Mouse (Mus musculus) Patski (cell line): ENCODE results near the gene Slc6a11. TPM values are rescaled to one million over a fixed set of nuclear protein-coding genes. Genes with fewer than 3 reads are reported as not detected.

Experiments used
- ATAC-seq: fragments of 100-300 bp; one replicate; pipeline ENCODE4 v1.8.0; 2021
- CTCF ChIA-PET: fragments of 350-600 bp; sonication (Branson Sonifier 250); formaldehyde crosslinking; loops from one replicate; lab custom pipeline; 2022; ENCODE audit warnings: inconsistent platforms; lab: Charles Lee
- POLR2A ChIA-PET: fragments of 350-600 bp; sonication (Branson Sonifier 250); formaldehyde crosslinking; loops from one replicate; lab custom pipeline; 2022; ENCODE audit warnings: antibody characterized with exemption, inconsistent platforms; lab: Charles Lee
- DNase-seq: peaks from one replicate; pipeline ENCODE4 v3.0.0-alpha.2; 2011; ENCODE audit warnings: low read depth, low spot score
- H3K27me3 ChIP-seq: fragments of 371-371 bp; one replicate; pipeline ENCODE4 v1.5.1; 2021
- CTCF ChIP-seq: fragments of 100-300 bp; IDR thresholded peaks from one replicate; pipeline ENCODE4 v1.5.1; 2021
- in situ Hi-C: fragments of 300-500 bp; cut with MboI; formaldehyde crosslinking; loops from 3 replicates; pipeline ENCODE4 v1.11.1; 2018; ENCODE audit warnings: low pct_unique_long_range_greater_than_20kb, mixed read lengths
- polyA plus RNA-seq: library from polyadenylated mRNA; unstranded; gene quantifications from one replicate; pipeline ENCODE4 v1.2.3, GENCODE M21; 2021

Gene Slc6a11
- polyA plus RNA-seq, 1 experiment from 2014 or later = not detected

GRCm38 (mm10) chr6:114141481-114141880 lies 10.4 kb downstream of the Slc6a11 start:
- H3K27me3 ChIP-seq = peaks cover 34% of the 10 kb centered on the region
- ChIA-PET CTCF (no interaction called here), POLR2A (no interaction called here)
- in situ Hi-C loops = no loop called here
- ATAC-seq (no peak), DNase-seq (no peak)
- no peak for TF ChIP-seq CTCF

- ATAC-seq (no peak), DNase-seq (no peak)
- POLR2A ChIA-PET = no interaction called here
- TF ChIP-seq CTCF = no peak
- peaks cover 36% of the 10 kb centered on the region for H3K27me3 ChIP-seq
- in situ Hi-C loops = no loop called here
- CTCF ChIA-PET = no interaction called here
Measured at GRCm38 (mm10) chr6:114142480-114142879, 11.4 kb downstream of the Slc6a11 start.

- no peak for TF ChIP-seq CTCF
- in situ Hi-C loops = no loop called here
- ChIA-PET POLR2A (no interaction called here), CTCF (no interaction called here)
- peaks cover 33% of the 10 kb centered on the region for H3K27me3 ChIP-seq
- DNase-seq (no peak), ATAC-seq (no peak)
Measured at GRCm38 (mm10) chr6:114143544-114143943, 12.5 kb downstream of the Slc6a11 start.

GRCm38 (mm10) chr6:114144447-114145105 lies 13.5 kb downstream of the Slc6a11 start:
- in situ Hi-C loops = no loop called here
- no peak for ATAC-seq
- CTCF ChIA-PET = no interaction called here

GRCm38 (mm10) chr6:114145650-114146329 lies 14.7 kb downstream of the Slc6a11 start:
- H3K27me3 ChIP-seq = peaks cover 39% of the 10 kb centered on the region
- no peak for ATAC-seq
- no peak for TF ChIP-seq CTCF
- POLR2A ChIA-PET = no interaction called here
- CTCF ChIA-PET = no interaction called here
- in situ Hi-C loops = no loop called here
- no peak for DNase-seq

More at GRCm38 (mm10) chr6:114144447-114145105, 13.5 kb downstream of the Slc6a11 start:
- POLR2A ChIA-PET = no interaction called here
- no peak for TF ChIP-seq CTCF
- DNase-seq = no peak
- H3K27me3 ChIP-seq = peaks cover 32% of the 10 kb centered on the region

GRCm38 (mm10) chr6:114155720-114156119 lies 24.7 kb downstream of the Slc6a11 start:
- ATAC-seq (no peak), DNase-seq (no peak)
- H3K27me3 ChIP-seq = peaks cover 72% of the 10 kb centered on the region
- in situ Hi-C loops = no loop called here
- CTCF ChIA-PET = no interaction called here
- TF ChIP-seq CTCF = no peak
- POLR2A ChIA-PET = no interaction called here

GRCm38 (mm10) chr6:114158811-114159210 lies 27.8 kb downstream of the Slc6a11 start:
- TF ChIP-seq CTCF = no peak
- DNase-seq = no peak
- in situ Hi-C loops = no loop called here
- no peak for ATAC-seq
- CTCF ChIA-PET = no interaction called here
- H3K27me3 ChIP-seq = peaks cover 56% of the 10 kb centered on the region
- POLR2A ChIA-PET = no interaction called here

GRCm38 (mm10) chr6:114160732-114161131 lies 29.7 kb downstream of the Slc6a11 start:
- no peak for ATAC-seq
- ChIA-PET CTCF (no interaction called here), POLR2A (no interaction called here)
- DNase-seq = no peak
- TF ChIP-seq CTCF = no peak
- in situ Hi-C loops = no loop called here
- H3K27me3 ChIP-seq = peaks cover 49% of the 10 kb centered on the region

GRCm38 (mm10) chr6:114174052-114174397 lies 43.0 kb downstream of the Slc6a11 start:
- no peak for ATAC-seq
- in situ Hi-C loops = no loop called here
- no peak for DNase-seq
- H3K27me3 ChIP-seq = peaks cover 21% of the 10 kb centered on the region
- ChIA-PET CTCF (no interaction called here), POLR2A (no interaction called here)
- no peak for TF ChIP-seq CTCF

- ChIA-PET CTCF (no interaction called here), POLR2A (no interaction called here)
- peaks cover 21% of the 10 kb centered on the region for H3K27me3 ChIP-seq
- TF ChIP-seq CTCF = no peak
- DNase-seq (no peak), ATAC-seq (no peak)
- in situ Hi-C loops = no loop called here
Measured at GRCm38 (mm10) chr6:114174398-114175140, 43.5 kb downstream of the Slc6a11 start.

- TF ChIP-seq CTCF = no peak
- in situ Hi-C loops = no loop called here
- DNase-seq = no peak
- ChIA-PET POLR2A (no interaction called here), CTCF (interaction anchor here (0.9 kb wide), 1 partner anchor 13 kb away, joined by 3 read pairs; no protein-coding TSS in a partner anchor)
- ATAC-seq = no peak
- H3K27me3 ChIP-seq = peaks cover 4% of the 10 kb centered on the region
Measured at GRCm38 (mm10) chr6:114178141-114178540, 47.1 kb downstream of the Slc6a11 start.
